Mouse (Mus musculus) heart, postnatal 25 days (tissue): ENCODE measurements around the gene Samd3. TPM values are rescaled to one million over a fixed set of nuclear protein-coding genes. Genes with fewer than 3 reads are reported as not detected.

ENCODE experiments used
- DNase-seq: peaks from one replicate; pipeline ENCODE4 v3.0.0; 2022; ENCODE audit warnings: low spot score
- intact Hi-C: fragments of 180-260 bp; cut with DNase I; formaldehyde crosslinking; loops from one replicate; pipeline ENCODE4 v1.15.1; 2025
- total RNA-seq, 2 experiments: library from RNA; stranded (reverse); gene quantifications; 2 replicates each; pipeline ENCODE4 v1.2.3; 2021

The Samd3 gene
- total RNA-seq, 2 experiments from 2014 or later: not detected

- no peak for DNase-seq
- intact Hi-C loops: no loop called here
Measured at GRCm38 (mm10) chr10:26297626-26298025, 68.1 kb downstream of the Samd3 start.

- no peak for DNase-seq
Measured at GRCm38 (mm10) chr10:26302336-26302735, 72.8 kb downstream of the Samd3 start.

GRCm38 (mm10) chr10:26303485-26303884 lies 74.0 kb downstream of the Samd3 start:
- DNase-seq: no peak
- intact Hi-C loops: no loop called here

More at GRCm38 (mm10) chr10:26302336-26302735, 72.8 kb downstream of the Samd3 start:
- intact Hi-C loops: no loop called here

GRCm38 (mm10) chr10:26314327-26314726 lies 84.8 kb downstream of the Samd3 start:
- intact Hi-C loops: no loop called here
- DNase-seq: no peak

DNA sequence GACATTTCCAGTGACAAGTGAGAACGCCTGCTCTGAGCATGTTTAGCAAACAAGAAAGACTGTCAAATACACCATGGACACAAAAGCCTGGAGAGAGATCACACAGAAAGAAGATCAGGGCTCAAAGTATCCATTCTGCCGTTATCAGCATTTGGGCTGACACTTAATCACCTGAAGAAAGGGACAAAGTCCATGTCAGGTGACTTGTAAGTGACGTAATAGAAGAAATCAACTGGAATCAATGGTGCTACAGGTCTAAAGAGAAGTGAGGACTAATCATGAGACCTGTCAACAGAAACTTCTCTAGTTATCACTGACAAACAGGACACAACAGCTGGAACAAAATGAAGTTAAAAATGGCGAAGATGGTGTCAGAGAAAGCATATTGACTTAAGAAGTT lies 91.2 kb downstream of the Samd3 start:
- intact Hi-C loops: no loop called here
- DNase-seq: no peak

Other genes with a start within 250 kb of the Samd3 start
- not detected for gene Gm9767, start 151.5 kb upstream of the Samd3 start, total RNA-seq
- gene Tmem200a, start 150.7 kb upstream of the Samd3 start, total RNA-seq: not detected
- gene L3mbtl3, start 146.3 kb downstream of the Samd3 start, total RNA-seq: 1 to 10 TPM; 6.7 to 8.2 TPM